Mouse (Mus musculus): Measurements from ENCODE around the gene Nav2.
A peak's percentile ranks its signal among the peaks of the same experiment; 100 is the strongest.

GRCm38 (mm10) chr7:49427843-49428242, 519.3 kb downstream of the Nav2 start:
- TF ChIP-seq MAFK (IDR thresholded peaks at IDR 0.05; ENCODE audit: insufficient replicate concordance, low read length) (no peak), CTCF (conservative IDR thresholded peaks at IDR 0.05 in 1 of 2, IDR thresholded peaks at IDR 0.05 in 1 of 2; ENCODE audit: low read depth in 2 of 2, low read length in 2 of 2) (peak; percentile 31 to 58; a peak in 3 of 4 replicates), ZNF384 (IDR thresholded peaks at IDR 0.05; ENCODE audit: low read depth, low read length) (no peak), POLR2A (IDR thresholded peaks at IDR 0.05; ENCODE audit: low read depth, low read length) (no peak), USF2 (conservative IDR thresholded peaks at IDR 0.05; ENCODE audit: low read depth, low read length) (no peak), MXI1 (IDR thresholded peaks at IDR 0.05; ENCODE audit: low read depth, low read length) (no peak), ZC3H11A (IDR thresholded peaks at IDR 0.05; ENCODE audit: low read depth, low read length) (no peak), EP300 (IDR thresholded peaks at IDR 0.05; ENCODE audit: low read length) (no peak)
